In genomic region chr1:162781035-162781434, GRCm38 (mm10) we compare ENCODE assay signal across 3 mouse cellular contexts. TPM values are rescaled to one million over a fixed set of nuclear protein-coding genes. Genes with fewer than 3 reads are reported as not detected.
"Had no signal": no experiment of that assay in that cellular context is flagged by ENCODE, and none has a peak within 500 bp of the region (broad histone marks: within the 10 kb centered on the region; RNA-seq: fewer than 3 reads in every experiment).

No protein-coding gene starts in this region.

RNA-seq across cellular contexts. Expression of gene Fmo4, which starts 32.7 kb away (rescaled TPM):
- total RNA-seq: layer of hippocampus, postnatal 36 days; left cerebral cortex, postnatal 36 days; megakaryocyte progenitor cell, adult 5-6 weeks had no signal
